Mouse (Mus musculus) forebrain, postnatal 0 days (tissue): ENCODE data around the gene Prrx2. TPM values are rescaled to one million over a fixed set of nuclear protein-coding genes. Genes with fewer than 3 reads are reported as not detected.
A peak's percentile ranks its signal among the peaks of the same experiment; 100 is the strongest.

ENCODE experiments used
- ATAC-seq: fragments of 200-750 bp; cut with Nextera tagmentation; 2 replicates; pipeline ENCODE4 v1.8.0; 2017; ENCODE audit warnings: mild to moderate bottlenecking, moderate library complexity
- DNase-seq: peaks from one replicate; pipeline ENCODE4 v3.0.0-alpha.2; 2015
- H3K27ac ChIP-seq: fragments of 300-500 bp; sonication (generic); 2 replicates; pipeline ENCODE4 v1.5.1; 2014; ENCODE audit warnings: low read depth, mild to moderate bottlenecking, antibody characterized with exemption, low read length, moderate library complexity, mixed read lengths
- H3K27me3 ChIP-seq: fragments of 300-500 bp; sonication (generic); 2 replicates; pipeline ENCODE4 v1.6.1; 2014; ENCODE audit warnings: mild to moderate bottlenecking, low read length, mixed read lengths; ENCODE audit not compliant: insufficient read depth
- H3K36me3 ChIP-seq: fragments of 300-500 bp; sonication (generic); 2 replicates; pipeline ENCODE4 v1.6.1; 2014; ENCODE audit warnings: mild to moderate bottlenecking, moderate library complexity; ENCODE audit not compliant: insufficient read depth
- H3K4me1 ChIP-seq: fragments of 300-500 bp; sonication (generic); 2 replicates; pipeline ENCODE4 v1.6.1; 2014; ENCODE audit warnings: antibody characterized with exemption; ENCODE audit not compliant: insufficient read depth
- H3K4me2 ChIP-seq: fragments of 300-500 bp; sonication (generic); 2 replicates; pipeline ENCODE4 v1.6.1; 2014; ENCODE audit warnings: low read depth, mild to moderate bottlenecking, moderate library complexity
- H3K4me3 ChIP-seq: fragments of 300-500 bp; sonication (generic); 2 replicates; pipeline ENCODE4 v1.5.1; 2014; ENCODE audit warnings: low read depth, low read length, mixed read lengths
- H3K9ac ChIP-seq: fragments of 300-500 bp; sonication (generic); 2 replicates; pipeline ENCODE4 v1.6.1; 2014; ENCODE audit warnings: mild to moderate bottlenecking
- H3K9me3 ChIP-seq: fragments of 300-500 bp; sonication (generic); 2 replicates; pipeline ENCODE4 v1.6.1; 2016; ENCODE audit warnings: low read length
- CTCF ChIP-seq: sonication (generic); IDR thresholded peaks from 2 replicates; pipeline ENCODE4 v1.5.1; 2016; ENCODE audit warnings: antibody characterized with exemption, control low read depth, low read depth
- WGBS: fragments of 180-500 bp; shearing (Covaris S2); extraction: QIAGEN DNeasy Blood & Tissue Kit; methylation state at CpG from one replicate; pipeline ENCODE4 v1.1.7; 2014; 5-methylcytosine and 5-hydroxymethylcytosine counted together
- polyA plus RNA-seq: library from polyadenylated mRNA; unstranded; fragments of >200 nt; fragmentation: Nextera tagmentation; extraction: Ambion mirVana; gene quantifications from 2 replicates; pipeline ENCODE4 v1.2.1, GENCODE M21; 2015
- total RNA-seq: library from RNA; depleted of rRNA; stranded (reverse); fragments of >200 nt; gene quantifications from 2 replicates; pipeline ENCODE4 v1.2.3, GENCODE M21; 2014

Prrx2 gene
- total and polyA plus RNA-seq, 2 experiments from 2014 or later = 3.6 to 4.1 TPM

- H3K27ac ChIP-seq = peak within 1 kb of the TSS; percentile 85
- H3K9me3 ChIP-seq = no peaks in the 10 kb centered on the region
- DNase-seq = peak; percentile 95
- ATAC-seq = peak; percentile 96
- H3K36me3 ChIP-seq = no peaks in the 10 kb centered on the region
- no peaks in the 10 kb centered on the region for H3K27me3 ChIP-seq
- H3K4me3 ChIP-seq = peak within 1 kb of the TSS; percentile 71
- TF ChIP-seq CTCF = no peak
- peak within 1 kb of the TSS; percentile 91 for H3K4me2 ChIP-seq
- 3% methylated on average over 44 of the region's 44 CpGs for WGBS
- H3K9ac ChIP-seq = peak within 1 kb of the TSS; percentile 94
- H3K4me1 ChIP-seq = peaks cover 3% of the 10 kb centered on the region
Observed at GRCm38 (mm10) chr2:30807648-30808295, 27.0 kb upstream of the Prrx2 start, which contains the start of gene Ntmt1. TSS of gene Ntmt1 (plus strand) at chr2:30807826.

GRCm38 (mm10) chr2:30808296-30808655 is 26.5 kb upstream of the Prrx2 start:
- TF ChIP-seq CTCF = no peak
- H3K9me3 ChIP-seq = no peaks in the 10 kb centered on the region
- H3K27me3 ChIP-seq = no peaks in the 10 kb centered on the region
- peak overlapping the region; percentile 94 for H3K9ac ChIP-seq
- peak overlapping the region; percentile 85 for H3K27ac ChIP-seq
- H3K36me3 ChIP-seq = peaks cover 2% of the 10 kb centered on the region; the same call in 1 of the 2 replicates
- H3K4me1 ChIP-seq = peaks cover 3% of the 10 kb centered on the region
- DNase-seq (no peak), ATAC-seq (no peak)
- WGBS = 3% methylated on average over 10 of the region's 10 CpGs
- H3K4me3 ChIP-seq = peak overlapping the region; percentile 71
- peak overlapping the region; percentile 91 for H3K4me2 ChIP-seq

GRCm38 (mm10) chr2:30809503-30809902 is 25.3 kb upstream of the Prrx2 start:
- no peak for DNase-seq
- Histone ChIP-seq H3K4me3 (peak overlapping the region; percentile 17; the same call in 1 of the 2 replicates), H3K36me3 (peaks cover 10% of the 10 kb centered on the region), H3K9ac (0 out of 2 replicates have a peak overlapping the region, but pooled peaks have one; percentile 18), H3K27ac (no peak overlapping the region), H3K4me1 (peaks cover 3% of the 10 kb centered on the region), H3K9me3 (no peaks in the 10 kb centered on the region), H3K27me3 (no peaks in the 10 kb centered on the region), H3K4me2 (peak overlapping the region; percentile 27)
- no peak for TF ChIP-seq CTCF
- ATAC-seq = no peak
- WGBS = 76% methylated on average over 5 of the region's 5 CpGs

GRCm38 (mm10) chr2:30810573-30810972 is 24.2 kb upstream of the Prrx2 start:
- Histone ChIP-seq H3K36me3 (peaks cover 21% of the 10 kb centered on the region), H3K4me2 (no peak overlapping the region), H3K27me3 (no peaks in the 10 kb centered on the region), H3K9ac (no peak overlapping the region), H3K9me3 (no peaks in the 10 kb centered on the region), H3K4me1 (peaks cover 3% of the 10 kb centered on the region), H3K4me3 (no peak overlapping the region), H3K27ac (no peak overlapping the region)
- TF ChIP-seq CTCF = no peak
- ATAC-seq (no peak), DNase-seq (no peak)
- WGBS = 90% methylated on average over 7 of the region's 7 CpGs

GRCm38 (mm10) chr2:30816383-30816782 is 18.4 kb upstream of the Prrx2 start:
- H3K27ac ChIP-seq = no peak overlapping the region
- no peak for TF ChIP-seq CTCF
- 81% methylated on average over 1 of the region's 1 CpGs for WGBS
- no peaks in the 10 kb centered on the region for H3K4me1 ChIP-seq
- H3K9me3 ChIP-seq = no peaks in the 10 kb centered on the region
- H3K9ac ChIP-seq = no peak overlapping the region
- DNase-seq (no peak), ATAC-seq (no peak)
- no peak overlapping the region for H3K4me3 ChIP-seq
- no peaks in the 10 kb centered on the region for H3K27me3 ChIP-seq
- H3K36me3 ChIP-seq = peaks cover 52% of the 10 kb centered on the region
- H3K4me2 ChIP-seq = no peak overlapping the region

GRCm38 (mm10) chr2:30819873-30820272 is 14.9 kb upstream of the Prrx2 start:
- Histone ChIP-seq H3K9ac (no peak overlapping the region), H3K27ac (no peak overlapping the region), H3K27me3 (no peaks in the 10 kb centered on the region), H3K4me3 (no peak overlapping the region), H3K4me1 (no peaks in the 10 kb centered on the region), H3K4me2 (no peak overlapping the region), H3K36me3 (peaks cover 70% of the 10 kb centered on the region), H3K9me3 (no peaks in the 10 kb centered on the region)
- TF ChIP-seq CTCF = no peak
- WGBS = 88% methylated on average over 5 of the region's 5 CpGs
- DNase-seq = no peak
- no peak for ATAC-seq

GRCm38 (mm10) chr2:30821073-30821472 is 13.7 kb upstream of the Prrx2 start:
- ATAC-seq (no peak), DNase-seq (no peak)
- Histone ChIP-seq H3K4me3 (no peak overlapping the region), H3K9ac (no peak overlapping the region), H3K4me2 (no peak overlapping the region), H3K36me3 (peaks cover 63% of the 10 kb centered on the region), H3K27ac (no peak overlapping the region), H3K4me1 (no peaks in the 10 kb centered on the region), H3K9me3 (no peaks in the 10 kb centered on the region), H3K27me3 (no peaks in the 10 kb centered on the region)
- WGBS = 93% methylated on average over 3 of the region's 3 CpGs
- peak; percentile 52 for TF ChIP-seq CTCF
